Mouse (Mus musculus): ENCODE measurements around the gene Shisa3.

- TF ChIP-seq RAD21 (IDR thresholded peaks at IDR 0.05; ENCODE audit: low read depth, low read length) (no peak), POLR2A (IDR thresholded peaks at IDR 0.05; ENCODE audit: control insufficient read depth in 1 of 2, insufficient read depth in 1 of 2, low read depth in 1 of 2, low read length in 2 of 2, poor library complexity in 1 of 2) (no peak), CTCF (IDR thresholded peaks at IDR 0.05 in 2 of 3, conservative IDR thresholded peaks at IDR 0.05 in 1 of 3; ENCODE audit: control insufficient read depth in 1 of 3, insufficient read depth in 1 of 3, low read depth in 2 of 3, low read length in 3 of 3, poor library complexity in 1 of 3, severe bottlenecking in 1 of 3) (no peak), USF2 (IDR thresholded peaks at IDR 0.05; ENCODE audit: borderline replicate concordance in 1 of 2, insufficient read depth in 1 of 2, low read depth in 1 of 2, low read length in 2 of 2) (no peak), JUND (IDR thresholded peaks at IDR 0.05; ENCODE audit: low read depth, low read length) (no peak), TAL1 (IDR thresholded peaks at IDR 0.05; ENCODE audit: low read length) (no peak), MAX (IDR thresholded peaks at IDR 0.05; ENCODE audit: low read length) (no peak), NRF1 (IDR thresholded peaks at IDR 0.05; ENCODE audit: insufficient read depth, low read depth, low read length, poor library complexity, severe bottlenecking) (no peak), MYB (IDR thresholded peaks at IDR 0.05; ENCODE audit: low read depth, low read length) (no peak), TBP (IDR thresholded peaks at IDR 0.05; ENCODE audit: low read depth, low read length) (no peak)
These were observed 48.2 kb downstream of the Shisa3 start for GRCm38 (mm10) chr5:67655696-67656519.
